Mouse (Mus musculus): ENCODE measurements around the gene Nipbl. TPM values are rescaled to one million over a fixed set of nuclear protein-coding genes. Genes with fewer than 3 reads are reported as not detected.

Gene Nipbl
- polyA plus RNA-seq, 1 experiment from 2014 or later = 8.8 TPM

- no peak for TF ChIP-seq EP300 (optimal IDR thresholded peaks at IDR 0.05)
- TF ChIP-seq CTCF (IDR thresholded peaks at IDR 0.05; ENCODE audit: low read depth) = no peak
- Histone ChIP-seq H3K4me3 (ENCODE audit: low read depth, low read length) (no peak overlapping the region), H3K27ac (replicated peaks) (no peak overlapping the region), H3K9ac (ENCODE audit: low read length) (no peak overlapping the region), H3K4me1 (replicated peaks; ENCODE audit: control insufficient read depth, insufficient read depth) (no peaks in the 10 kb centered on the region), H3K36me3 (ENCODE audit: control insufficient read depth, insufficient read depth, low read length) (peaks cover 15% of the 10 kb centered on the region), H3K9me3 (ENCODE audit: control insufficient read depth, low read length) (no peaks in the 10 kb centered on the region), H3K4me2 (replicated peaks; ENCODE audit: low read depth) (no peak overlapping the region), H3K27me3 (ENCODE audit: control insufficient read depth, insufficient read depth, low read length) (no peaks in the 10 kb centered on the region)
- 93% methylated on average over 3 of the region's 3 CpGs for WGBS
- no peak for ATAC-seq (ENCODE audit: low FRiP score, low TSS enrichment)
- DNase-seq (ENCODE audit: low spot score) = no peak
Measured at GRCm38 (mm10) chr15:8331547-8331946, 112.7 kb downstream of the Nipbl start.

GRCm38 (mm10) chr15:8325629-8326028 is 118.6 kb downstream of the Nipbl start:
- H3K9me3 ChIP-seq (ENCODE audit: control insufficient read depth, low read length) = no peaks in the 10 kb centered on the region
- ATAC-seq (ENCODE audit: low FRiP score, low TSS enrichment) (no peak), DNase-seq (ENCODE audit: low spot score) (no peak)
- no peak overlapping the region for H3K4me2 ChIP-seq (replicated peaks; ENCODE audit: low read depth)
- H3K27me3 ChIP-seq (ENCODE audit: control insufficient read depth, insufficient read depth, low read length) = no peaks in the 10 kb centered on the region
- 98% methylated on average over 2 of the region's 2 CpGs for WGBS
- H3K36me3 ChIP-seq (ENCODE audit: control insufficient read depth, insufficient read depth, low read length) = peaks cover 20% of the 10 kb centered on the region
- no peak overlapping the region for H3K27ac ChIP-seq (replicated peaks)
- TF ChIP-seq CTCF (IDR thresholded peaks at IDR 0.05; ENCODE audit: low read depth) = no peak
- TF ChIP-seq EP300 (optimal IDR thresholded peaks at IDR 0.05) = no peak
- H3K9ac ChIP-seq (ENCODE audit: low read length) = no peak overlapping the region
- no peaks in the 10 kb centered on the region for H3K4me1 ChIP-seq (replicated peaks; ENCODE audit: control insufficient read depth, insufficient read depth)
- H3K4me3 ChIP-seq (ENCODE audit: low read depth, low read length) = no peak overlapping the region

GRCm38 (mm10) chr15:8324833-8325232 is 119.4 kb downstream of the Nipbl start:
- ATAC-seq (ENCODE audit: low FRiP score, low TSS enrichment) = no peak
- 93% methylated on average over 2 of the region's 2 CpGs for WGBS
- peaks cover 24% of the 10 kb centered on the region for H3K36me3 ChIP-seq (ENCODE audit: control insufficient read depth, insufficient read depth, low read length)

GRCm38 (mm10) chr15:8324061-8324460 is 120.2 kb downstream of the Nipbl start:
- Histone ChIP-seq H3K9ac (ENCODE audit: low read length) (no peak overlapping the region), H3K27ac (replicated peaks) (no peak overlapping the region), H3K9me3 (ENCODE audit: control insufficient read depth, low read length) (no peaks in the 10 kb centered on the region), H3K4me2 (replicated peaks; ENCODE audit: low read depth) (no peak overlapping the region), H3K27me3 (ENCODE audit: control insufficient read depth, insufficient read depth, low read length) (no peaks in the 10 kb centered on the region), H3K4me3 (ENCODE audit: low read depth, low read length) (no peak overlapping the region), H3K36me3 (ENCODE audit: control insufficient read depth, insufficient read depth, low read length) (peaks cover 25% of the 10 kb centered on the region), H3K4me1 (replicated peaks; ENCODE audit: control insufficient read depth, insufficient read depth) (no peaks in the 10 kb centered on the region)
- WGBS = 79% methylated on average over 4 of the region's 4 CpGs
- TF ChIP-seq EP300 (optimal IDR thresholded peaks at IDR 0.05) (no peak), CTCF (IDR thresholded peaks at IDR 0.05; ENCODE audit: low read depth) (no peak)
- no peak for DNase-seq (ENCODE audit: low spot score)
- ATAC-seq (ENCODE audit: low FRiP score, low TSS enrichment) = no peak

More at GRCm38 (mm10) chr15:8324833-8325232, 119.4 kb downstream of the Nipbl start:
- Histone ChIP-seq H3K4me1 (replicated peaks; ENCODE audit: control insufficient read depth, insufficient read depth) (no peaks in the 10 kb centered on the region), H3K4me2 (replicated peaks; ENCODE audit: low read depth) (no peak overlapping the region), H3K9ac (ENCODE audit: low read length) (no peak overlapping the region), H3K27ac (replicated peaks) (no peak overlapping the region), H3K4me3 (ENCODE audit: low read depth, low read length) (no peak overlapping the region), H3K9me3 (ENCODE audit: control insufficient read depth, low read length) (no peaks in the 10 kb centered on the region), H3K27me3 (ENCODE audit: control insufficient read depth, insufficient read depth, low read length) (no peaks in the 10 kb centered on the region)
- TF ChIP-seq CTCF (IDR thresholded peaks at IDR 0.05; ENCODE audit: low read depth) (no peak), EP300 (optimal IDR thresholded peaks at IDR 0.05) (no peak)
- DNase-seq (ENCODE audit: low spot score) = no peak

GRCm38 (mm10) chr15:8321491-8321890 is 122.8 kb downstream of the Nipbl start:
- ATAC-seq (ENCODE audit: low FRiP score, low TSS enrichment) = no peak
- Histone ChIP-seq H3K36me3 (ENCODE audit: control insufficient read depth, insufficient read depth, low read length) (peaks cover 22% of the 10 kb centered on the region), H3K4me2 (replicated peaks; ENCODE audit: low read depth) (no peak overlapping the region), H3K27me3 (ENCODE audit: control insufficient read depth, insufficient read depth, low read length) (no peaks in the 10 kb centered on the region), H3K4me1 (replicated peaks; ENCODE audit: control insufficient read depth, insufficient read depth) (no peaks in the 10 kb centered on the region), H3K27ac (replicated peaks) (no peak overlapping the region), H3K9ac (ENCODE audit: low read length) (no peak overlapping the region), H3K9me3 (ENCODE audit: control insufficient read depth, low read length) (no peaks in the 10 kb centered on the region), H3K4me3 (ENCODE audit: low read depth, low read length) (no peak overlapping the region)
- 92% methylated on average over 5 of the region's 5 CpGs for WGBS
- no peak for DNase-seq (ENCODE audit: low spot score)
- TF ChIP-seq EP300 (optimal IDR thresholded peaks at IDR 0.05) (no peak), CTCF (IDR thresholded peaks at IDR 0.05; ENCODE audit: low read depth) (no peak)

- WGBS = 90% methylated on average over 5 of the region's 5 CpGs
- peaks cover 19% of the 10 kb centered on the region for H3K36me3 ChIP-seq (ENCODE audit: control insufficient read depth, insufficient read depth, low read length)
- no peak overlapping the region for H3K27ac ChIP-seq (replicated peaks)
- H3K4me2 ChIP-seq (replicated peaks; ENCODE audit: low read depth) = no peak overlapping the region
- no peaks in the 10 kb centered on the region for H3K4me1 ChIP-seq (replicated peaks; ENCODE audit: control insufficient read depth, insufficient read depth)
- H3K4me3 ChIP-seq (ENCODE audit: low read depth, low read length) = no peak overlapping the region
- no peak for DNase-seq (ENCODE audit: low spot score)
- H3K9ac ChIP-seq (ENCODE audit: low read length) = no peak overlapping the region
- no peaks in the 10 kb centered on the region for H3K9me3 ChIP-seq (ENCODE audit: control insufficient read depth, low read length)
- TF ChIP-seq CTCF (IDR thresholded peaks at IDR 0.05; ENCODE audit: low read depth) (no peak), EP300 (optimal IDR thresholded peaks at IDR 0.05) (no peak)
- no peak for ATAC-seq (ENCODE audit: low FRiP score, low TSS enrichment)
- no peaks in the 10 kb centered on the region for H3K27me3 ChIP-seq (ENCODE audit: control insufficient read depth, insufficient read depth, low read length)
Measured at GRCm38 (mm10) chr15:8319191-8319590, 125.1 kb downstream of the Nipbl start.
